Mouse (Mus musculus): Measurements from ENCODE around the gene Ipo11. TPM values are rescaled to one million over a fixed set of nuclear protein-coding genes. Genes with fewer than 3 reads are reported as not detected.

The Ipo11 gene
- 10 to 100 TPM; 13.4 to 17.5 TPM for total RNA-seq (2023)

GRCm38 (mm10) chr13:106936256-106937137 lies at the start of gene Ipo11:
TSS of gene Ipo11 (minus strand) at chr13:106936958.

GRCm38 (mm10) chr13:106946594-106947540 lies 10.1 kb upstream of the Ipo11 start, which contains the start of gene Dimt1:
TSS of gene Dimt1 (plus strand) at chr13:106947127.

Other genes with a start within 250 kb of the Ipo11 start
- 10 to 100 TPM in 1 of 2 experiments, 1 to 10 TPM in 1; 5.5 to 11.7 TPM for gene Dimt1, start 10.2 kb upstream of the Ipo11 start, total RNA-seq (2023)
- 10 to 100 TPM; 67.3 to 70.5 TPM for gene Kif2a, start 85.2 kb upstream of the Ipo11 start, total RNA-seq (2023)

All from neutrophil, adult 59 days (primary cell).